Mouse (Mus musculus): ENCODE measurements around the gene Mark2. TPM values are rescaled to one million over a fixed set of nuclear protein-coding genes. Genes with fewer than 3 reads are reported as not detected.

Mark2 gene
- polyA plus RNA-seq, 1 experiment from 2014 or later: 58.4 TPM

GRCm38 (mm10) chr19:7339026-7339425, 2.6 kb downstream of the Mark2 start:
- Histone ChIP-seq H3K27me3 (ENCODE audit: control insufficient read depth, insufficient read depth, low read length) (no peaks in the 10 kb centered on the region), H3K36me3 (ENCODE audit: control insufficient read depth, insufficient read depth, low read length) (no peaks in the 10 kb centered on the region), H3K4me2 (ENCODE audit: low read depth) (peak overlapping the region; percentile 95), H3K4me3 (ENCODE audit: low read depth, low read length) (peak overlapping the region; percentile 81), H3K9me3 (ENCODE audit: control insufficient read depth, low read length) (no peaks in the 10 kb centered on the region), H3K27ac (ENCODE audit: low read depth, low read length) (no peak overlapping the region), H3K4me1 (ENCODE audit: control insufficient read depth, insufficient read depth, low read length) (peaks cover 21% of the 10 kb centered on the region), H3K9ac (ENCODE audit: low read length) (peak overlapping the region; percentile 39)
- DNase-seq (ENCODE audit: low spot score) (no peak), ATAC-seq (ENCODE audit: insufficient read depth, low FRiP score, low TSS enrichment) (no peak)
- WGBS: 73% methylated on average over 5 of the region's 5 CpGs

GRCm38 (mm10) chr19:7337781-7338342, 3.8 kb downstream of the Mark2 start:
- Histone ChIP-seq H3K4me2 (ENCODE audit: low read depth) (no peak overlapping the region), H3K9ac (ENCODE audit: low read length) (no peak overlapping the region), H3K4me3 (ENCODE audit: low read depth, low read length) (no peak overlapping the region), H3K27me3 (ENCODE audit: control insufficient read depth, insufficient read depth, low read length) (no peaks in the 10 kb centered on the region), H3K9me3 (ENCODE audit: control insufficient read depth, low read length) (no peaks in the 10 kb centered on the region), H3K27ac (ENCODE audit: low read depth, low read length) (no peak overlapping the region), H3K4me1 (ENCODE audit: control insufficient read depth, insufficient read depth, low read length) (peaks cover 21% of the 10 kb centered on the region), H3K36me3 (ENCODE audit: control insufficient read depth, insufficient read depth, low read length) (no peaks in the 10 kb centered on the region)
- DNase-seq (ENCODE audit: low spot score) (no peak), ATAC-seq (ENCODE audit: insufficient read depth, low FRiP score, low TSS enrichment) (no peak)
- WGBS: 90% methylated on average over 2 of the region's 2 CpGs

- Histone ChIP-seq H3K36me3 (ENCODE audit: control insufficient read depth, insufficient read depth, low read length) (no peaks in the 10 kb centered on the region), H3K27ac (ENCODE audit: low read depth, low read length) (no peak overlapping the region), H3K27me3 (ENCODE audit: control insufficient read depth, insufficient read depth, low read length) (no peaks in the 10 kb centered on the region), H3K9ac (ENCODE audit: low read length) (no peak overlapping the region), H3K4me1 (ENCODE audit: control insufficient read depth, insufficient read depth, low read length) (peaks cover 18% of the 10 kb centered on the region), H3K4me2 (ENCODE audit: low read depth) (no peak overlapping the region), H3K9me3 (ENCODE audit: control insufficient read depth, low read length) (no peaks in the 10 kb centered on the region), H3K4me3 (ENCODE audit: low read depth, low read length) (no peak overlapping the region)
- 74% methylated on average over 4 of the region's 4 CpGs for WGBS
- ATAC-seq (ENCODE audit: insufficient read depth, low FRiP score, low TSS enrichment) (no peak), DNase-seq (ENCODE audit: low spot score) (no peak)
These were observed 6.0 kb downstream of the Mark2 start for GRCm38 (mm10) chr19:7335656-7336055.

GRCm38 (mm10) chr19:7334049-7334448, 7.6 kb downstream of the Mark2 start:
- H3K4me2 ChIP-seq (ENCODE audit: low read depth): no peak overlapping the region
- no peaks in the 10 kb centered on the region for H3K27me3 ChIP-seq (ENCODE audit: control insufficient read depth, insufficient read depth, low read length)
- peaks cover 4% of the 10 kb centered on the region for H3K4me1 ChIP-seq (ENCODE audit: control insufficient read depth, insufficient read depth, low read length)
- DNase-seq (ENCODE audit: low spot score) (no peak), ATAC-seq (ENCODE audit: insufficient read depth, low FRiP score, low TSS enrichment) (no peak)
- no peaks in the 10 kb centered on the region for H3K36me3 ChIP-seq (ENCODE audit: control insufficient read depth, insufficient read depth, low read length)
- 80% methylated on average over 2 of the region's 2 CpGs for WGBS
- H3K27ac ChIP-seq (ENCODE audit: low read depth, low read length): no peak overlapping the region
- no peaks in the 10 kb centered on the region for H3K9me3 ChIP-seq (ENCODE audit: control insufficient read depth, low read length)
- H3K4me3 ChIP-seq (ENCODE audit: low read depth, low read length): no peak overlapping the region
- H3K9ac ChIP-seq (ENCODE audit: low read length): no peak overlapping the region

- no peaks in the 10 kb centered on the region for H3K27me3 ChIP-seq (ENCODE audit: control insufficient read depth, insufficient read depth, low read length)
- no peak overlapping the region for H3K4me3 ChIP-seq (ENCODE audit: low read depth, low read length)
- H3K9me3 ChIP-seq (ENCODE audit: control insufficient read depth, low read length): no peaks in the 10 kb centered on the region
- H3K4me2 ChIP-seq (ENCODE audit: low read depth): no peak overlapping the region
- H3K9ac ChIP-seq (ENCODE audit: low read length): no peak overlapping the region
- no peak overlapping the region for H3K27ac ChIP-seq (ENCODE audit: low read depth, low read length)
- no peaks in the 10 kb centered on the region for H3K4me1 ChIP-seq (ENCODE audit: control insufficient read depth, insufficient read depth, low read length)
- ATAC-seq (ENCODE audit: insufficient read depth, low FRiP score, low TSS enrichment): no peak
- H3K36me3 ChIP-seq (ENCODE audit: control insufficient read depth, insufficient read depth, low read length): no peaks in the 10 kb centered on the region
- DNase-seq (ENCODE audit: low spot score): no peak
- 89% methylated on average over 3 of the region's 3 CpGs for WGBS
These were observed 20.3 kb downstream of the Mark2 start for GRCm38 (mm10) chr19:7321391-7321790.

- Histone ChIP-seq H3K4me3 (ENCODE audit: low read depth, low read length) (no peak overlapping the region), H3K4me1 (ENCODE audit: control insufficient read depth, insufficient read depth, low read length) (no peaks in the 10 kb centered on the region), H3K9ac (ENCODE audit: low read length) (no peak overlapping the region), H3K36me3 (ENCODE audit: control insufficient read depth, insufficient read depth, low read length) (no peaks in the 10 kb centered on the region), H3K4me2 (ENCODE audit: low read depth) (no peak overlapping the region), H3K27me3 (ENCODE audit: control insufficient read depth, insufficient read depth, low read length) (no peaks in the 10 kb centered on the region), H3K27ac (ENCODE audit: low read depth, low read length) (no peak overlapping the region), H3K9me3 (ENCODE audit: control insufficient read depth, low read length) (no peaks in the 10 kb centered on the region)
- DNase-seq (ENCODE audit: low spot score): no peak
- 69% methylated on average over 2 of the region's 2 CpGs for WGBS
- ATAC-seq (ENCODE audit: insufficient read depth, low FRiP score, low TSS enrichment): no peak
These were observed 21.5 kb downstream of the Mark2 start for GRCm38 (mm10) chr19:7320181-7320580.

- DNase-seq (ENCODE audit: low spot score) (no peak), ATAC-seq (ENCODE audit: insufficient read depth, low FRiP score, low TSS enrichment) (no peak)
- Histone ChIP-seq H3K4me1 (ENCODE audit: control insufficient read depth, insufficient read depth, low read length) (no peaks in the 10 kb centered on the region), H3K27ac (ENCODE audit: low read depth, low read length) (no peak overlapping the region), H3K4me3 (ENCODE audit: low read depth, low read length) (no peak overlapping the region), H3K4me2 (ENCODE audit: low read depth) (no peak overlapping the region), H3K27me3 (ENCODE audit: control insufficient read depth, insufficient read depth, low read length) (no peaks in the 10 kb centered on the region), H3K36me3 (ENCODE audit: control insufficient read depth, insufficient read depth, low read length) (no peaks in the 10 kb centered on the region), H3K9me3 (ENCODE audit: control insufficient read depth, low read length) (no peaks in the 10 kb centered on the region), H3K9ac (ENCODE audit: low read length) (no peak overlapping the region)
- whole genome bisulfite sequencing: 90% methylated on average over 4 of the region's 4 CpGs
These were observed 23.9 kb downstream of the Mark2 start for GRCm38 (mm10) chr19:7317716-7318115.

GRCm38 (mm10) chr19:7316822-7317221, 24.8 kb downstream of the Mark2 start:
- Histone ChIP-seq H3K27ac (ENCODE audit: low read depth, low read length) (no peak overlapping the region), H3K36me3 (ENCODE audit: control insufficient read depth, insufficient read depth, low read length) (no peaks in the 10 kb centered on the region), H3K4me1 (ENCODE audit: control insufficient read depth, insufficient read depth, low read length) (no peaks in the 10 kb centered on the region), H3K9me3 (ENCODE audit: control insufficient read depth, low read length) (no peaks in the 10 kb centered on the region), H3K4me3 (ENCODE audit: low read depth, low read length) (no peak overlapping the region), H3K4me2 (ENCODE audit: low read depth) (no peak overlapping the region), H3K27me3 (ENCODE audit: control insufficient read depth, insufficient read depth, low read length) (no peaks in the 10 kb centered on the region), H3K9ac (ENCODE audit: low read length) (no peak overlapping the region)
- 76% methylated on average over 4 of the region's 4 CpGs for WGBS
- ATAC-seq (ENCODE audit: insufficient read depth, low FRiP score, low TSS enrichment): no peak
- DNase-seq (ENCODE audit: low spot score): no peak

- no peak overlapping the region for H3K4me3 ChIP-seq (ENCODE audit: low read depth, low read length)
- no peak for DNase-seq (ENCODE audit: low spot score)
- WGBS: 93% methylated on average over 4 of the region's 4 CpGs
These were observed 26.1 kb downstream of the Mark2 start for GRCm38 (mm10) chr19:7315587-7315984.

More at GRCm38 (mm10) chr19:7315587-7315984, 26.1 kb downstream of the Mark2 start:
- no peak overlapping the region for H3K27ac ChIP-seq (ENCODE audit: low read depth, low read length)
- peaks cover 7% of the 10 kb centered on the region for H3K4me1 ChIP-seq (ENCODE audit: control insufficient read depth, insufficient read depth, low read length)
- ATAC-seq (ENCODE audit: insufficient read depth, low FRiP score, low TSS enrichment): no peak
- H3K4me2 ChIP-seq (ENCODE audit: low read depth): no peak overlapping the region
- H3K36me3 ChIP-seq (ENCODE audit: control insufficient read depth, insufficient read depth, low read length): no peaks in the 10 kb centered on the region
- no peaks in the 10 kb centered on the region for H3K27me3 ChIP-seq (ENCODE audit: control insufficient read depth, insufficient read depth, low read length)
- H3K9ac ChIP-seq (ENCODE audit: low read length): no peak overlapping the region
- no peaks in the 10 kb centered on the region for H3K9me3 ChIP-seq (ENCODE audit: control insufficient read depth, low read length)
